Mouse (Mus musculus) G1E-ER4 (cell line): Measurements from ENCODE around the gene Piezo1. TPM values are rescaled to one million over a fixed set of nuclear protein-coding genes. Genes with fewer than 3 reads are reported as not detected.

Experiments used
- GATA1 ChIP-seq: IDR thresholded peaks from one replicate; pipeline ENCODE4 v1.8.0; 2012; ENCODE audit warnings: low read length, inconsistent platforms
- polyA plus RNA-seq: library from polyadenylated mRNA; stranded (reverse); fragments of >175 nt; gene quantifications from 2 replicates; pipeline ENCODE4 v1.2.3, GENCODE M21; 2012

Piezo1 gene
- polyA plus RNA-seq, 1 experiment: 69.8 TPM

DNA sequence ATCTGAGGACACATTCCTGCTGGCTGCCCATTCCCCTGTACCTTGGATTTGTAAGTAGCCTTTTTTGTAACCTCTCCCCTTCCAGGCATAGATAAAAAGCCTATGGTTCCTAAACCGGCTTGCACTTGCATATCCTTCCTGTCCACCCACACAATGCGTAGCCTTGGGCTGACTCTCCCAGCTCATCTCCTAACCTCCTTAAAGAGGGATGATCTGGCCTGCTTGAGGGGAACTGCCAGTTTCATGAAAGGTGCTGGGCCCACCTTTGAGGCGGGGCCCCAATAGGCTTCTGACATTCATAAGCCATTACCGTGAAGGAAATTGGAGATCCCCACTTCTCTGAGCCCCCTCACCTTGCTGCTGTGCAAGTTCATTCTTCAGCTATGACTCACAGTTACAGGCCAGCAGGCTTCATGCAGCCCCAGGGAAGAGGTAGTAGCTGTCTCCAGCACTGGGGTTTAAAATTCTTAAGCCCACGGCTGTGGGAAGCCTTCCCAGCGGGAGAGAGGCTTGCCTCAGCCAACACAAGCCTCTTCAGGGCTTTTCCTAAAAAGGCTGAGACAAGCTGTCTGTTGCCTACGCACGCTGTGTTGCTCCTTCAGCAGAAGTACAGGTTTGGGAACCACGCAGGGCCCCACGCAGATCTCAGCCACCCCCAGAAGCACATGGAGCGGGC lies 89.5 kb downstream of the Piezo1 start:
- no peak for TF ChIP-seq GATA1

- no peak for TF ChIP-seq GATA1
These were observed 90.3 kb downstream of the Piezo1 start, which contains the start of gene Snai3 for GRCm38 (mm10) chr8:122460524-122461472. Gene Snai3, minus strand, starts transcription at chr8:122460733.

GRCm38 (mm10) chr8:122459990-122460389 lies 91.1 kb downstream of the Piezo1 start:
- TF ChIP-seq GATA1: no peak

GRCm38 (mm10) chr8:122459218-122459900 lies 91.8 kb downstream of the Piezo1 start:
- TF ChIP-seq GATA1: no peak

DNA sequence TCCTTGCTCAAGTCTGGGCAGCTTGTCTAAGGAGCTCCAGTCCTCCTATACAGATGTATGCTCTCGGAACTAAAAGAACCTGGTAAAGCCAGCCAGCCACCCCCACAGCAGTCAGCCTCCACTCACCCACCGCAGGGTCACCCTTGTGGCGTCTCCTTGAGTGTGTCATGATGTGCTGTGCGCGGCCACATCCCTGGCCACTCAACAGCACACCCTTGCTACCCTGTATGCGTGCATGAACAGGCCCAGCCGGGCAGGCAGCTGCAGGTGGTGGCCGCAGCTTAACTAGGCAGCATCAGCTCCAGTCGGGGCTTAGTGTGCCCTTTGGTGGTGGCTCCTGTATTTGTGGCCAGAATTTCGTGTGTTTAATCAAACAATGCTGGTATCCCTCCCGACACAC lies 94.0 kb downstream of the Piezo1 start:
- no peak for TF ChIP-seq GATA1

DNA sequence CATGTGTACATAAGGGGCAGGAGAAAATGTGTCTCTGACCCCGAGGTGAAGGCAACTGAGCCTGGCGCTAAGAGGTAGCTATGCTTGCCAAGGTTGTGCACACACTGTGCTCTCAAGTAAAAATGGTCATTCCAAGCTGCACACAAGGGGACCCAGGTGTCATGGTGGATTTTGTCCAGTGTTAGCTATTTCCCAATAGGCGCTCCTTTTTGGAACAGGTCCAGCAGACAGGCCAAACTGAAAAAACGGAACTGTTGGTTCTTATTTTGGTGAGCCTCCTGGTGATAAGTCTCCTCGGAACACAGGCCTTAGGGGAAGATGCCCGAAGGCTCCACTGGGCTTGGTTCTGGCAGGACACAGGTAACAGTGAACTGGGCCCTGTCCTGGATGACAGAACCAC lies 96.7 kb downstream of the Piezo1 start:
- no peak for TF ChIP-seq GATA1

DNA sequence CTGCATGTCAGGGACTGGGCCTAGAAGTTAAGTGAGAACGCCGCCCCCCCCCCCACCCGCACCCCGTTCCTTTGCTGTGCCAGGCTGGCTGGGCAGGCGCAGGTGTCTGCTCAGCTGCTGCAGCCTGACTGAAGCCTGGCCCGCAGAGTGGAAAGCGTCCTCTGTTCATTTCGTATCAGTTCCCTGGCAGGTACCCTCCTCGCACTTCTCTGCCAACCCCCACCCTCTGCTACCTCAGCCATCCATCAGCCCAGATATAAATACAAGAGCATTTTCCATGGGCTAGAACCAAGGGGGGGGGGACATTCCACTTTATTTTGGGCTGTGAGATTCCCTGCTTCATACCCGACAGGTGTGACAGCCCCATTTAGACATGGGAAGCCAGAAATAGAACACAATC lies 99.0 kb downstream of the Piezo1 start:
- TF ChIP-seq GATA1: no peak

- no peak for TF ChIP-seq GATA1
These were observed 99.9 kb downstream of the Piezo1 start for GRCm38 (mm10) chr8:122451161-122451703.

DNA sequence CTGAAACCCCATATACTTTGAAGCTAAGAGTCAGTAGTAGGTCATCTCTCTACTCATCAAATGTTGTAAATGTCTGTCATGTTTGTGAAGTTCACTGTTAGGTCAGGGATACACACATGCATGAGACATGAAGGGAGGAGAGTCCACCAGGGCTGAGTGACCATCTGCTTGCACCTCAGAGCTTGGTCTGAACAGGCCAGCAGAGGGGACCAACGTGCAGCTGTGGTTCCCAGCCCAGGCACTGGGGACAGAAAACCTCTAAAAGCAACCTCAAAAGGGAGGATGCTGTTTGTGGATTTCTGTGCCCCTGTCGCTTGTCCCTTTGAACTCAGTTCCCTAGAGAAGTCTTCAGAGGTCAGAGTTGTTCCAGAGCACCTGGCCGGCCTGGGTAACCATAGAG lies 105.9 kb downstream of the Piezo1 start:
- no peak for TF ChIP-seq GATA1

- TF ChIP-seq GATA1: no peak
These were observed 106.9 kb downstream of the Piezo1 start for GRCm38 (mm10) chr8:122444058-122444748.

- no peak for TF ChIP-seq GATA1
These were observed 107.7 kb downstream of the Piezo1 start, which contains the start of gene Mvd for GRCm38 (mm10) chr8:122443262-122444006. Gene Mvd, minus strand, starts transcription at chr8:122443422.

DNA sequence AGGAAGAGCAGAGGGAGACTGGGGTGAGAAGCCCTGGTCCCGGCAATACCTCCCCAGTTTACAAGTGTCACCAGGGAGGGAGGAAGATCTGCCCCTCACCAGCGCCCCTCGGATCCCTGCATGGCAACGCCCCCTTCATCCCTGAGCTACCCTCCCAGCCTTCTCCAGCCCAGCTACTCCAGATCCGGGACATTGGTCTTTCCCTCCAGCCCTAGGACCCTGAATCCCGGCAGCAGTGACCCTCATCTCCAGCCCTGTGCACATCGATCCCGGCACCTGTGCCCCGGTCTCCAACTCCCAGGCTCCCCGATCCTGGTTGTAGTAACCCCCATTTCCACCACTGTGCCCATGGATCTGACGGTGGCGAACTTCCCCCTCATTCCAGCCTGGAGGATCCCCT lies 108.3 kb downstream of the Piezo1 start:
- TF ChIP-seq GATA1: no peak

GRCm38 (mm10) chr8:122442356-122442755 lies 108.8 kb downstream of the Piezo1 start:
- TF ChIP-seq GATA1: no peak

GRCm38 (mm10) chr8:122441326-122441725 lies 109.8 kb downstream of the Piezo1 start:
- no peak for TF ChIP-seq GATA1
